Mouse (Mus musculus): ENCODE measurements around the gene Tas1r2. TPM values are rescaled to one million over a fixed set of nuclear protein-coding genes. Genes with fewer than 3 reads are reported as not detected.

The Tas1r2 gene
- not detected for total RNA-seq (2021)

GRCm38 (mm10) chr4:139653238-139653637 lies at the start of gene Tas1r2:
Gene Tas1r2, plus strand, starts transcription at chr4:139653538.
- no peak for DNase-seq (ENCODE audit: low spot score)
- intact Hi-C loops (cut with DNase I): no loop called here

DNA sequence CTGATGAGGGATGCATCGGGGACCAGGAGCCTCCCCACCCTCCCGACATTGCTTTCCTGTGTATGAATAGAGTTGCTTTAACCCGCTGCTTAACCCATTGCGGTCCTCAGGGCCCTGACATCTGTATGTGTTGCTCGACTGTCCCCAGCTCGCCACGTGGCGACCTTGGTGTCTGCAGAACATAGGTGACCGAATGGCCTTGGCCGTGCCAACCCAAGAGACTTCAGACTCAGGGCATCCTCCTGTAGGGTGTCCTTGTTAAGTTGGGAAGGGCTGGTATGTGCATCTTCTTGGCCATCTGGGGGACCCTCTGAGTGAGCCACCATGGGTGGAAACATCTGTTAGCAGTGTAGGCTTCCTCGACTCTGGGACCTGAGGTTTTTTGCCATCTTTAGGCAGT lies 48.1 kb upstream of the Tas1r2 start:
- intact Hi-C loops (cut with DNase I): no loop called here
- DNase-seq (ENCODE audit: low spot score): no peak

DNA sequence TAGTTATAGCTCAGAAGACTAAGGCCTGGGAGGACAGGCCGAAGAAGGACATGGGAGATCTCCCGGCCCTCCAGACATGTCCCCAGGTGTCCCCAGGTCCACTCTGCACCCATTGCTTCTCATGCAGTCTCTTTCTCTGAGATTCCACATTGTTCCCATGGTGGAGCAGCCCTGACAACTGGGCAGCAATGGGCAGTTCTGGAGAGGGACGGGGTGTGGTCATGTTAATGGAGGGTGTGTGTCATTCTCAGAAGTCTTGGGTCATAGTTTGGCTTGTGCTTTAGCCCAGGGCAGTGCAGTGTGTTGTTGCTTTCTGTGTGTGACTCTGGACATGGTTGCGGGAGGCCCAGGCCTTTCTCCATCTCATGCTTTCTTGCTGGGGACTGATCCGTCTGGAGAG lies 46.6 kb upstream of the Tas1r2 start:
- no peak for DNase-seq (ENCODE audit: low spot score)
- intact Hi-C loops (cut with DNase I): no loop called here

GRCm38 (mm10) chr4:139608975-139609374 lies 44.4 kb upstream of the Tas1r2 start:
- intact Hi-C loops (cut with DNase I): no loop called here

GRCm38 (mm10) chr4:139610954-139611353 lies 42.4 kb upstream of the Tas1r2 start:
- DNase-seq (ENCODE audit: low spot score): no peak
- intact Hi-C loops (cut with DNase I): loop anchor here (2.0 to 5.0 kb wide), 3 partner anchors 36 to 140 kb away; no protein-coding TSS in a partner anchor

More at GRCm38 (mm10) chr4:139608975-139609374, 44.4 kb upstream of the Tas1r2 start:
- DNase-seq (ENCODE audit: low spot score): no peak

DNA sequence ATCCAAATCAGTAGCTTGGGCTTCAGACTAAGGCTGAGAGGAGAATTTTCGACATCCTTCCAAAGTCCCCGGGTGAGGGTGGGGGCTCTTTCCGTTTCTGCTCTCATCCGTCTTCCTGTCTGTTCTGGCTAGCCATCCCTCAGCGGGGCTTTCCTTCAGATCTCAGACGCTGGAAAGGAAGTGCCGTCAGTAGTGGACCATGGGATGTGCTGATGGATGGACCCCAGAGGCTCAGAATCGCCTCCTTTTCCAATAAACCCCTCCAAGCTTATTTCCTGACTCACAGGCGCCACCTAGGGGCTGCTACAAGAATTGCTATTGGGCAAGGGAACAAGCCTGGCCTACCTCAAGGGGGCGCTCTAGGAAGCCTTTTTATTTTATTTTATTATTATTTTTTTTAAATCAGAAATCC lies 41.8 kb upstream of the Tas1r2 start:
- DNase-seq (ENCODE audit: low spot score): peak; percentile 78
- intact Hi-C loops (cut with DNase I): loop anchor here (2.0 to 5.0 kb wide), 3 partner anchors 37 to 141 kb away; no protein-coding TSS in a partner anchor

DNA sequence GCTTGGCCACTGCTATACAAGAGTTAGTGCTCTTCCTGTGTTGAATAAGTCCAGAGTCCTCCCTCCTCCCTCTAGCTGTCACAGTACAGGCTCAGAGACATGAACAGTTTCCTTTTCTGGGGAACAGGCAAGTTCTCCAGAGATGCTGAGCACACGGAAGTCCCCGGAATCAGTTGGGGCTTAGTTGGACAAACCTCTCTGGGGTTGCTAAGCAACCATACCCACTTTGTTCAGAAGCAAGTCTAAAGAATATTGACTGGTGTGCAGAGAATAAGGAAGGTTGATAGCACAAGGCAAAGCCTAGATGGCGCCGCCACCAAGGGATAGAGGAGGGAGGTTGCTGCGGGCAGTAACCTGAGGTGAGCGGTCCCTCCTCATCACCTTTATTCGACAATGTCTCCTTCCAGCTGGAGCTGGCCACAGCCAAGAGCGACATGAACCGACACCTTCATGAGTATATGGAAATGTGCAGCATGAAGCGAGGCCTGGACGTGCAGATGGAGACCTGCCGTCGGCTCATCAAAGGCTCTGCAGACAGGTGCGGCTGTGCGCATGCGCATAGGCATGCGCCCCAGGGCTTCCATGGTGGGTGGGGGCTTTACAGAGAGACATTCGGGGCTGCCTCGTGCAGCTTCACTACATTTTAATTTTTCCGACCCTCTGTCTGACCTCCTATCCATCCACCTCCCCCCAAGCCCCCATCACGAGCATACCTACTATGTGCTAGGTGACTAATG lies 38.6 kb upstream of the Tas1r2 start:
- intact Hi-C loops (cut with DNase I): loop anchor here (5.0 kb wide), 1 partner anchor 122 kb away; no protein-coding TSS in a partner anchor
- DNase-seq (ENCODE audit: low spot score): no peak

DNA sequence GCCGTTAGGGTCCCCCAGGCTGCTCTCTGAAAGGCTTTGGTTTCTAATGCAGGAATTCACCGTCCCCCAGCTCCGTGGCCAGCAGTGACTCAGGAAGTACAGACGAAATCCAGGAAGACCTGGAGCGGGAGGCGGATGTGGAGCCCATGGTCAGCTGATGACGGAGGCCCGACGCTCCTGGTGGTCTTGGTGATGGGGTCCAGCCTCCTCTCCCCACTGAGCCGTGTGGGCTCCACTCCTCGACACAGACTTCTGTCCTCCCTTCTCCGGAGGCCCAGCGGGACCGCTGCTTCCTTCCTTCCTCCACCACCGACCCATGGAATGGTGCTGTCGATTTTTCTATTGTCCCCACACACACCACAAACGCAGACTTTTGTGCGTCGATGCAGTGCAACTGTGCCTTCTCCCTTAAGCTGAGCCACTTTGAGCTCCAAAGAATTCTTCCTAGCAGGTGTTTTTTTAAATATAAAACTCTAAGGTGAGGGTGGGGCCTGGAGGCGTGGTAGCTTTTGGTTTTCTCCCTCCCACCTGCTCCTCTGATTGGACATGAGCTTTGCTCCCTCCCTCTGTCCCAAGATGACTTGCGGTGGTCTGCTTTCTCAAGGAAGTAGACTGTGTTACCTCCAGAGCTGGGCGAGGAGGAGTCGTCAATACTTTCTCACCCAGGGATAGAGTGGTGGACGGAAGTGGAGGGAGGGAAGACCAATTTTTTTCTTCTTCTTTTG lies 36.9 kb upstream of the Tas1r2 start:
- intact Hi-C loops (cut with DNase I): no loop called here
- DNase-seq (ENCODE audit: low spot score): no peak

GRCm38 (mm10) chr4:139617001-139617364 lies 36.4 kb upstream of the Tas1r2 start:
- intact Hi-C loops (cut with DNase I): no loop called here
- no peak for DNase-seq (ENCODE audit: low spot score)

DNA sequence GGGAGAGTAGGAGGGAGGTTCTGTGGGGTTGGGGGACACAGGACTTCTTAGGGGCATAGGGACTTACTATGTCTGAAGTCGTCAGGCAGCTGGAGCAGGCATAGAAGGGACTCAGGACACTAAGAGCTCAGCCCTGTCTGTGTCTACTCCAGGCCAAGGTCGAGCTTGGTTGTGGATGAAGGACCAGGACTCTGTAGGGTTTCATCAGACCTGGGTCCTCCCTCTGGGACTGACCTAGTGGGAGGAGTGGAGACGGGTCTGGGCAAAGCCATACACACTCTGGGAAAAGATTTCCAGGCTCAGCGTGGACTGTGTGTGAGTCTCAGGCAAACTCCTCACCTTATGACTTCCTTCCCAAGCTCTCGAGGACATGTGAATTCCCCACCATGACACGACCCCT lies 33.6 kb upstream of the Tas1r2 start:
- intact Hi-C loops (cut with DNase I): no loop called here
- no peak for DNase-seq (ENCODE audit: low spot score)

DNA sequence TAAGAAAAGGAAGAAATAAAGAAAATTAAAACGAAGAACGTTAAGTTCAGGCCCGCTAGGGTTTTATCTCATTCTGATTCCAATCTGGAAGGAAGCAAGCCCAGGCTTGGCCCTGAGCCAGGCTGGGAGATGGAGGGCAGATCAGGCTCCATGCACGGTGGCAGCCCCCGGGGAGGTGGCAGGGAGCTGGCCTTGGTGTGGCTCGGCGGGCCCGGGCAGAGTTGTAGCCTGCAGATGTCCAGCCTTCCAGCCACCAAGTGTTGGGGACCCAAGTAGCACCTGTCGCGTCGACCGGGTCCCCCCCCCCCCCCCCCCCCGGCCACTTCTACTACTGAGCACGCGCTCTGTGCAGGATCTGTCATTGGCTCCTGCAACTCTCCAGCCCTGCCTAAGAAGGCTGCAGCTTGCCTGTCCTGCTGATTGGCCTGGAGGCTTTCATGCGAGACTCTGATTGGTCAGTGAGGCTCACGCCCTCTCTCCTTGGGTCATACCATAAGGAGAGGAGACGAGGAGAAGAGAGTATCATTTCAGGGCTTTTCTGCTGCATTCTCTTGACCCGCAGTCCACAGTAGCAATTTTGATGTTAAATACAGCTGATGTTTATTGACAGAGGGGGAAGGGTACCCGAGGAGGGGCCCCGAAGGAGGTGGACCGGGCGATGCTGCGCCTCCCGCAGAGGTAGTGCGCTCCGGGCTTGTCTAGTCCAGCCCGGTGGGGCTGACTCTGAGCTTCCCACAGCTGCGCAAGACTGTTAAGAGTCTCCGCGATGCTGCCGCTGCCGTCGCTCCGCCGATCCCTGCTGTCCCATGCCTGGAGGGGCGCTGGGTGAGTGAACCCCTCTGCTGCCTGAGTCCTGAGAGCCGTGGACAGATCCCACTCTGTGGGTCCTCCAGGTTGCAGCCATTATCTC lies 30.7 kb upstream of the Tas1r2 start, which contains the start of gene Aldh4a1:
Gene Aldh4a1, plus strand, starts transcription at position 494 of the 910 bp plus-strand sequence.
- peak; percentile 90 for DNase-seq (ENCODE audit: low spot score)
- intact Hi-C loops (cut with DNase I): no loop called here

DNA sequence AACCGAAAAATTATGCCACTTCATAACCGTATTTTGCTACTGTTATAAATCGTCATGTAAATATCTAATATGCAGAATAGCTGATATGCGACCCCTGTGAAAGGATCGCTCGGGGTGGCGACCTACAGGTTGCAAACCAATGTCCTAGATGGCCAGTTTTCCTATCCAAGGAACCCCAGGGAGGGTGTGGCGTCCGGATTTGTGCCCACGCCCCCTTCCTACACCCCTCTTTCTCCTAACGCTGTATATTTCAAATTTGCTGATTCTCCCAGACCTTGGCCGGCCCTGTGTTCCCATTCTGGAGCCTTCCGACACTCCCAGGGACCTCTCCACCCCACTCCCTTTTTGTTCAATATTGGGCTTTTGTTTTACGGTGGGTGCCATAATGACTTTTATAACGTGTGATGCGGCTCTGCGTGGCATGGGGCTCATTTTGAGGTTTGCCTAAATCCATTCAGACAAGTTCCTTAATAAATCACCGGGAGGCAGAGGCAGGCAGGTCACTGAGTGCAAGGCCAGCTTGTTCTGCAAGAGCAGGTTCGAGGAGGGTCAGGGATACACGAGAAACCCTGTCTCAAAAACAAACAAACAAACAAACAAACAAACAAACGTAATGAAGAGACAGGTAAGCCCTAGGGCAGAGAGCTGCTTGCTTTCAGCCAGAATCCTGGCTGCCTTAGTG lies 29.8 kb upstream of the Tas1r2 start:
- intact Hi-C loops (cut with DNase I): no loop called here
- no peak for DNase-seq (ENCODE audit: low spot score)

GRCm38 (mm10) chr4:139624116-139624489 lies 29.2 kb upstream of the Tas1r2 start:
- DNase-seq (ENCODE audit: low spot score): no peak
- intact Hi-C loops (cut with DNase I): no loop called here

GRCm38 (mm10) chr4:139624706-139625105 lies 28.6 kb upstream of the Tas1r2 start:
- intact Hi-C loops (cut with DNase I): no loop called here
- DNase-seq (ENCODE audit: low spot score): no peak

- intact Hi-C loops (cut with DNase I): no loop called here
- no peak for DNase-seq (ENCODE audit: low spot score)
Observed at GRCm38 (mm10) chr4:139627361-139627760, 26.0 kb upstream of the Tas1r2 start.

GRCm38 (mm10) chr4:139630171-139630570 lies 23.2 kb upstream of the Tas1r2 start:
- no peak for DNase-seq (ENCODE audit: low spot score)
- intact Hi-C loops (cut with DNase I): no loop called here

DNA sequence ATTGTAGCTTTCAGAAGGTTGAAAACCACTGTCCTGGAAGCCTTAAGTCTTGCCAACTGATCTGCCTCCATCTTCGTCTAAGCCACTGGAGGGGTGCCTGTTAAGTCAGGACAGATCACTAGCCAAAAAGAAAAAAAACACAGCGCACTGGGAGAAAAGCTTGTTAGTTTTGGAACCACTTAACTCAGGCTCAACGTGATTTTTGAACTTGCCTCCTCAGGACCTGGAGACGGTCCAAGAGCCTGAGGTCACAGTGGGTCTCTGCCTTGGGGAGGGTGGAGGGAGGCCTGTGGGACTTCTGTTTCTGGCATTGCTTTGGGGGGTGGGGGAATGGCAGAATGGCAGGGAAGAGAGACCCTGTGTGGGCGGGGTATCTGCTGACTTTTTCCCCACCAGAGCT lies 22.2 kb upstream of the Tas1r2 start:
- intact Hi-C loops (cut with DNase I): no loop called here
- DNase-seq (ENCODE audit: low spot score): no peak

DNA sequence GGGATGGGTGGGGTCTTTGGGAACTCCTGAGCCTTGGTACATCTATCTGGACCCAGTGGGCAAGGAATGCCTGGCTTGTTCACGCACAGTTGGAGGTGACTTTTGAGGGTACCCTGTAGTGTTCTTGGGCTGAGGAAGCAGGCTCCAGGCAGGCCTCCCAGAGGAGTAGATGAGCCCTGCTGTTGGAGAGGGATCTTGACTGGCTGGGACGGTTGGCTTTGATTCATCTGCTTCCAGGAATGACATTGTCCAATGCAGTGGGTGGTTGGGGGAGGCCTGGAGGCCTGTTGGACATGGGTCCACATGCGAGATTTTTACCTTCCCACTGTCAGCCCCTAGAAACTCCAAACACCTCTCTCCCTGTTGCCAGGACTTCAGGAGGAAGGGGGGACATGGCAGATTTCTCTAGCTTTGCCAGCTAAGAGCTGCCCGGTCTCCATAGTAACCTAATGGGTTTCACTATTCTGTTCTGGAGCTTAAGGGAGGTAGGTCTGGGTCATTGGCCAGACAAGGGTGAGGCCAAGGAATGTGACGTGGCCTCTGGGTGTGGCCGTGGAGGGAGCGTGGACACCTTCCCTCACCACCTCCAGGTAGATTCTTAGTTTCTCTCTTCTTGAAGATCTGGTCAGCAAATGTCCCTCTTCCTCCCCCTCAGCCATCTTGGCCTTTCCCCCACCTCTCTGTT lies 21.6 kb upstream of the Tas1r2 start:
- intact Hi-C loops (cut with DNase I): no loop called here
- DNase-seq (ENCODE audit: low spot score): no peak

DNA sequence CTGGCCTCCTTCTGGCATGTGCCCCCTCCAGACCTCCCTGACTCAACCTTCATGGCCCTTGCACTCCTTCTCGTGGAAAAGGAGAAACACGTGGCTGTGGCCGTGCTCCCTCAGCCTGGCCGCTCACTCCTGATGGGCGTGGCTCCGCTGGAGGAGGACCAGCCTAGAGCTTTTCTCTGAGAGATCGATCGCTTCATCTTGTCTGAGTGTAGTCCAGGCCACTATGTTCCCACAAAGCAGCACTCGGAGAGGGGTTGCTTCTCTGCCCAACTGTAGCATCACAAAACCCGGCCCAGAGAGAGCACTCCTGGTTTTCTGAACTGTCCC lies 21.1 kb upstream of the Tas1r2 start:
- intact Hi-C loops (cut with DNase I): no loop called here
- no peak for DNase-seq (ENCODE audit: low spot score)
